Mouse (Mus musculus): ENCODE measurements at regions not wholly inside any gene's neighbourhood (a gene's known extent, or its start where the extent isn't known, plus 50 kb on each side); places are given as distances from the start of the nearest gene placed in this dataset.

GRCm38 (mm10) chr17:79163983-79164382 is 112.3 kb downstream of the Qpct start:
- TF ChIP-seq ZNF384 (IDR thresholded peaks at IDR 0.05; ENCODE audit: low read depth, low read length) = no peak
- TF ChIP-seq MAFK (IDR thresholded peaks at IDR 0.05; ENCODE audit: insufficient read depth, low read depth, low read length) = no peak
- TF ChIP-seq HCFC1 (IDR thresholded peaks at IDR 0.05; ENCODE audit: borderline replicate concordance, insufficient read depth, low read length) = no peak
